Mouse (Mus musculus) pancreas, adult 10 weeks (tissue): Measurements from ENCODE around the gene Vdr. TPM values are rescaled to one million over a fixed set of nuclear protein-coding genes. Genes with fewer than 3 reads are reported as not detected.

ENCODE experiments used
- polyA plus RNA-seq: library from polyadenylated mRNA; stranded (reverse); fragments of 350-450 nt; fragmentation: Illumina TruSeq; extraction: RNeasy Lipid Tissue Mini Kit (QIAGEN cat#74804); gene quantifications from one replicate; pipeline ENCODE4 v1.2.3, GENCODE M21; 2015; ENCODE audit warnings: low read depth, low replicate concordance; ENCODE audit not compliant: insufficient read depth

Vdr gene
- polyA plus RNA-seq: 5.1 TPM

GRCm38 (mm10) chr15:97910530-97910929, at the start of gene Vdr:
TSS of gene Vdr (minus strand) at chr15:97910630.

GRCm38 (mm10) chr15:97844037-97845034, 66.1 kb downstream of the Vdr start, which contains the start of gene Hdac7:
TSS of gene Hdac7 (minus strand) at chr15:97844502.

Other genes starting within 250 kb of the Vdr start
- gene Rpap3, start 204.8 kb downstream of the Vdr start, polyA plus RNA-seq: 2.3 TPM
- 1.1 TPM for gene Endou, start 179.3 kb downstream of the Vdr start, polyA plus RNA-seq
- gene Rapgef3, start 142.7 kb downstream of the Vdr start, polyA plus RNA-seq: 15.4 TPM
- 23.5 TPM for gene Slc48a1, start 132.1 kb downstream of the Vdr start, polyA plus RNA-seq
- gene Hdac7, start 66.1 kb downstream of the Vdr start, polyA plus RNA-seq: 22.3 TPM
- 13.9 TPM for gene Tmem106c, start 53.6 kb upstream of the Vdr start, polyA plus RNA-seq
- not detected for gene Col2a1, start 94.1 kb upstream of the Vdr start, polyA plus RNA-seq
- 5.8 TPM for gene Pfkm, start 182.0 kb upstream of the Vdr start, polyA plus RNA-seq
- 3.8 TPM for gene Senp1, start 183.1 kb upstream of the Vdr start, polyA plus RNA-seq